Mouse (Mus musculus): ENCODE results near the gene Cdpf1. TPM values are rescaled to one million over a fixed set of nuclear protein-coding genes. Genes with fewer than 3 reads are reported as not detected.

The Cdpf1 gene
- polyA plus RNA-seq, 1 experiment from 2014 or later, result 35.1 TPM

GRCm38 (mm10) chr15:85831954-85832590 lies 20.6 kb upstream of the Cdpf1 start, which contains the start of gene Ttc38:
TSS of gene Ttc38 (plus strand) at chr15:85832306.
- Histone ChIP-seq H3K36me3 (no peaks in the 10 kb centered on the region), H3K27me3 (no peaks in the 10 kb centered on the region), H3K27ac (replicated peaks) (no peak within 1 kb of the TSS), H3K9ac (peak within 1 kb of the TSS; percentile 58), H3K4me1 (peaks cover 13% of the 10 kb centered on the region), H3K9me3 (replicated peaks) (no peaks in the 10 kb centered on the region), H3K4me2 (replicated peaks) (peak within 1 kb of the TSS; percentile 88), H3K4me3 (replicated peaks) (peak within 1 kb of the TSS; percentile 63)
- WGBS, result 1% methylated on average over 27 of the region's 27 CpGs
- ATAC-seq (ENCODE audit: insufficient number of reproducible peaks, low FRiP score, low TSS enrichment, low read depth), result peak; percentile 86

- H3K9ac ChIP-seq, result no peak overlapping the region
- peaks cover 13% of the 10 kb centered on the region for H3K4me1 ChIP-seq
- WGBS, result 76% methylated on average over 5 of the region's 5 CpGs
- H3K27me3 ChIP-seq, result no peaks in the 10 kb centered on the region
- no peaks in the 10 kb centered on the region for H3K9me3 ChIP-seq (replicated peaks)
- ATAC-seq (ENCODE audit: insufficient number of reproducible peaks, low FRiP score, low TSS enrichment, low read depth), result no peak
- no peak overlapping the region for H3K4me2 ChIP-seq (replicated peaks)
- H3K36me3 ChIP-seq, result no peaks in the 10 kb centered on the region
- H3K4me3 ChIP-seq (replicated peaks), result no peak overlapping the region
- no peak overlapping the region for H3K27ac ChIP-seq (replicated peaks)
These were observed 18.0 kb upstream of the Cdpf1 start for GRCm38 (mm10) chr15:85829470-85829869.

GRCm38 (mm10) chr15:85828071-85828470 lies 16.6 kb upstream of the Cdpf1 start:
- no peaks in the 10 kb centered on the region for H3K27me3 ChIP-seq
- peaks cover 13% of the 10 kb centered on the region for H3K4me1 ChIP-seq
- ATAC-seq (ENCODE audit: insufficient number of reproducible peaks, low FRiP score, low TSS enrichment, low read depth), result no peak
- no peak overlapping the region for H3K4me2 ChIP-seq (replicated peaks)
- no peak overlapping the region for H3K27ac ChIP-seq (replicated peaks)
- H3K9me3 ChIP-seq (replicated peaks), result no peaks in the 10 kb centered on the region
- H3K36me3 ChIP-seq, result no peaks in the 10 kb centered on the region
- H3K4me3 ChIP-seq (replicated peaks), result no peak overlapping the region
- H3K9ac ChIP-seq, result no peak overlapping the region
- 75% methylated on average over 4 of the region's 4 CpGs for WGBS

GRCm38 (mm10) chr15:85826676-85827075 lies 15.2 kb upstream of the Cdpf1 start:
- 58% methylated on average over 5 of the region's 5 CpGs for WGBS
- H3K4me3 ChIP-seq (replicated peaks), result no peak overlapping the region
- H3K4me2 ChIP-seq (replicated peaks), result no peak overlapping the region
- no peak overlapping the region for H3K27ac ChIP-seq (replicated peaks)
- H3K9ac ChIP-seq, result no peak overlapping the region
- no peaks in the 10 kb centered on the region for H3K9me3 ChIP-seq (replicated peaks)
- ATAC-seq (ENCODE audit: insufficient number of reproducible peaks, low FRiP score, low TSS enrichment, low read depth), result no peak
- H3K36me3 ChIP-seq, result no peaks in the 10 kb centered on the region
- no peaks in the 10 kb centered on the region for H3K27me3 ChIP-seq
- peaks cover 8% of the 10 kb centered on the region for H3K4me1 ChIP-seq

GRCm38 (mm10) chr15:85822011-85822359 lies 10.5 kb upstream of the Cdpf1 start:
- Histone ChIP-seq H3K27me3 (peaks cover 14% of the 10 kb centered on the region; the same call in 1 of the 2 replicates), H3K4me2 (replicated peaks) (peak overlapping the region; percentile 94), H3K27ac (replicated peaks) (no peak overlapping the region), H3K4me3 (replicated peaks) (peak overlapping the region; percentile 51), H3K9me3 (replicated peaks) (0 out of 2 replicates have a peak, but pooled peaks cover 5% of the 10 kb centered on the region), H3K4me1 (peaks cover 13% of the 10 kb centered on the region), H3K36me3 (no peaks in the 10 kb centered on the region), H3K9ac (peak overlapping the region; percentile 47; the same call in 1 of the 2 replicates)
- WGBS, result 13% methylated on average over 4 of the region's 4 CpGs
- no peak for ATAC-seq (ENCODE audit: insufficient number of reproducible peaks, low FRiP score, low TSS enrichment, low read depth)

GRCm38 (mm10) chr15:85821203-85822010 lies 9.9 kb upstream of the Cdpf1 start, which contains the start of gene Pkdrej:
TSS of gene Pkdrej (minus strand) at chr15:85821734.
- H3K4me2 ChIP-seq (replicated peaks), result peak within 1 kb of the TSS; percentile 94
- WGBS, result 1% methylated on average over 65 of the region's 65 CpGs
- H3K4me3 ChIP-seq (replicated peaks), result peak within 1 kb of the TSS; percentile 51
- H3K36me3 ChIP-seq, result no peaks in the 10 kb centered on the region
- no peak within 1 kb of the TSS for H3K27ac ChIP-seq (replicated peaks)
- peak; percentile 70; the same call in 1 of the 2 replicates for ATAC-seq (ENCODE audit: insufficient number of reproducible peaks, low FRiP score, low TSS enrichment, low read depth)
- peak within 1 kb of the TSS; percentile 47 for H3K9ac ChIP-seq
- peaks cover 14% of the 10 kb centered on the region; the same call in 1 of the 2 replicates for H3K27me3 ChIP-seq
- 0 out of 2 replicates have a peak, but pooled peaks cover 5% of the 10 kb centered on the region for H3K9me3 ChIP-seq (replicated peaks)
- H3K4me1 ChIP-seq, result peaks cover 13% of the 10 kb centered on the region

GRCm38 (mm10) chr15:85813428-85813827 lies 1.9 kb upstream of the Cdpf1 start:
- H3K27me3 ChIP-seq, result no peaks in the 10 kb centered on the region
- H3K9ac ChIP-seq, result no peak overlapping the region
- H3K4me3 ChIP-seq (replicated peaks), result no peak overlapping the region
- H3K4me1 ChIP-seq, result peaks cover 9% of the 10 kb centered on the region
- H3K27ac ChIP-seq (replicated peaks), result no peak overlapping the region
- 63% methylated on average over 10 of the region's 10 CpGs for WGBS
- no peak overlapping the region for H3K4me2 ChIP-seq (replicated peaks)
- ATAC-seq (ENCODE audit: insufficient number of reproducible peaks, low FRiP score, low TSS enrichment, low read depth), result no peak
- H3K36me3 ChIP-seq, result no peaks in the 10 kb centered on the region
- 0 out of 2 replicates have a peak, but pooled peaks cover 3% of the 10 kb centered on the region for H3K9me3 ChIP-seq (replicated peaks)

- peak overlapping the region; percentile 72 for H3K4me2 ChIP-seq (replicated peaks)
- peak overlapping the region; percentile 77 for H3K4me3 ChIP-seq (replicated peaks)
- no peaks in the 10 kb centered on the region for H3K36me3 ChIP-seq
- H3K9me3 ChIP-seq (replicated peaks), result no peaks in the 10 kb centered on the region
- 3% methylated on average over 36 of the region's 36 CpGs for WGBS
- peaks cover 9% of the 10 kb centered on the region for H3K4me1 ChIP-seq
- peak overlapping the region; percentile 69 for H3K9ac ChIP-seq
- peak; percentile 59 for ATAC-seq (ENCODE audit: insufficient number of reproducible peaks, low FRiP score, low TSS enrichment, low read depth)
- no peaks in the 10 kb centered on the region for H3K27me3 ChIP-seq
- peak overlapping the region; percentile 92 for H3K27ac ChIP-seq (replicated peaks)
These were observed 533 bp downstream of the Cdpf1 start for GRCm38 (mm10) chr15:85810806-85811521.

- peaks cover 9% of the 10 kb centered on the region for H3K4me1 ChIP-seq
- peak overlapping the region; percentile 77 for H3K4me3 ChIP-seq (replicated peaks)
- peak overlapping the region; percentile 69; the same call in 1 of the 2 replicates for H3K9ac ChIP-seq
- 0 out of 2 replicates have a peak overlapping the region, but pooled peaks have one; percentile 92 for H3K27ac ChIP-seq (replicated peaks)
- 82% methylated on average over 5 of the region's 5 CpGs for WGBS
- H3K4me2 ChIP-seq (replicated peaks), result peak overlapping the region; percentile 72
- no peaks in the 10 kb centered on the region for H3K36me3 ChIP-seq
- ATAC-seq (ENCODE audit: insufficient number of reproducible peaks, low FRiP score, low TSS enrichment, low read depth), result no peak
- H3K27me3 ChIP-seq, result no peaks in the 10 kb centered on the region
- H3K9me3 ChIP-seq (replicated peaks), result no peaks in the 10 kb centered on the region
These were observed 1.1 kb downstream of the Cdpf1 start for GRCm38 (mm10) chr15:85810462-85810805.

- WGBS, result 84% methylated on average over 12 of the region's 12 CpGs
- no peaks in the 10 kb centered on the region for H3K27me3 ChIP-seq
These were observed 2.4 kb downstream of the Cdpf1 start for GRCm38 (mm10) chr15:85809091-85809490.

GRCm38 (mm10) chr15:85808434-85808833 lies 3.1 kb downstream of the Cdpf1 start:
- Histone ChIP-seq H3K36me3 (no peaks in the 10 kb centered on the region), H3K9ac (no peak overlapping the region), H3K27me3 (no peaks in the 10 kb centered on the region), H3K27ac (replicated peaks) (no peak overlapping the region), H3K4me3 (replicated peaks) (no peak overlapping the region), H3K4me2 (replicated peaks) (no peak overlapping the region), H3K4me1 (peaks cover 9% of the 10 kb centered on the region), H3K9me3 (replicated peaks) (no peaks in the 10 kb centered on the region)
- WGBS, result 56% methylated on average over 8 of the region's 8 CpGs
- ATAC-seq (ENCODE audit: insufficient number of reproducible peaks, low FRiP score, low TSS enrichment, low read depth), result no peak

More at GRCm38 (mm10) chr15:85809091-85809490, 2.4 kb downstream of the Cdpf1 start:
- Histone ChIP-seq H3K36me3 (no peaks in the 10 kb centered on the region), H3K9me3 (replicated peaks) (no peaks in the 10 kb centered on the region), H3K4me1 (peaks cover 9% of the 10 kb centered on the region), H3K4me2 (replicated peaks) (no peak overlapping the region), H3K9ac (no peak overlapping the region), H3K4me3 (replicated peaks) (no peak overlapping the region), H3K27ac (replicated peaks) (no peak overlapping the region)
- no peak for ATAC-seq (ENCODE audit: insufficient number of reproducible peaks, low FRiP score, low TSS enrichment, low read depth)
